Mouse (Mus musculus): Measurements from ENCODE around the gene Aox2. TPM values are rescaled to one million over a fixed set of nuclear protein-coding genes. Genes with fewer than 3 reads are reported as not detected.

Gene Aox2
- polyA plus RNA-seq, 1 experiment from 2014 or later, result 0.15 TPM

DNA sequence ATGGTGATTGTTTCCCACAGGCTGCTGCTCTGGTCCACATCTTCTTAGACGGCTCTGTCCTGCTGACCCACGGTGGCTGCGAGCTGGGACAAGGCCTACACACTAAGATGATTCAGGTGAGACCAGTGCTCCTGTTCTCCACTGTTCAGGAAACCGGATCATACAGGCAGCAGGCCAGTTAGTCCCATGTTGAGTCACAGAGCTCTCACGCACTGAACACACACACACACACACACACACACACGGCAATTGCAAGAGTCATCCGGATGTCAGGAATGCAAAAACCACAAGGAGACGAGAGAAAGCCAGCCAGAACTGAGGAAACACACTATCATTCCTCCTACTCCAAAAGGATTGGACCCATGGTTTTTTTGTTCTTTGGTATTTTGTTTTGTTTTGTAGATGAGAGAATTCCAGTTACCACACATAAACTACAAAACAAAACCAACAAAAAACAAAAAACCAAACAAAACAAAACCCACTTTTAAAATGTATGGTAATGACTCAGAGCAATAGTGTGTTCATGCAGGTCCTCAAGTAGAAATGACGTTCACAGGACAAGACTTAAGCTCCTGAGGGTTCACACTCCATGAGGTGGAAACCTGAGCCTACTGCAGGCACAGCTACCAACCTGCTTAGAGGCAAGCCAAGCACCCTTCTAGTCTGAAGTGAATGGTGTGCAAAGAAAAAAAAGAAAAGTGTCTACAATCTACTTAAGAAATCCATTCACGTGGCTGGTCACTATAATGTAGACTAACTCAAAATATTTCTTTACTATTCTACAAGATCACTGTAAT lies 20.7 kb upstream of the Aox2 start:
- no peak overlapping the region for H3K4me2 ChIP-seq (replicated peaks)
- no peaks in the 10 kb centered on the region for H3K27me3 ChIP-seq
- no peaks in the 10 kb centered on the region for H3K4me1 ChIP-seq
- 79% methylated on average over 10 of the region's 10 CpGs for WGBS
- H3K9ac ChIP-seq, result no peak overlapping the region
- ATAC-seq (ENCODE audit: insufficient number of reproducible peaks, insufficient read depth, low FRiP score, low TSS enrichment), result no peak
- H3K36me3 ChIP-seq, result no peaks in the 10 kb centered on the region
- no peaks in the 10 kb centered on the region for H3K9me3 ChIP-seq
- H3K27ac ChIP-seq, result no peak overlapping the region
- no peak overlapping the region for H3K4me3 ChIP-seq

DNA sequence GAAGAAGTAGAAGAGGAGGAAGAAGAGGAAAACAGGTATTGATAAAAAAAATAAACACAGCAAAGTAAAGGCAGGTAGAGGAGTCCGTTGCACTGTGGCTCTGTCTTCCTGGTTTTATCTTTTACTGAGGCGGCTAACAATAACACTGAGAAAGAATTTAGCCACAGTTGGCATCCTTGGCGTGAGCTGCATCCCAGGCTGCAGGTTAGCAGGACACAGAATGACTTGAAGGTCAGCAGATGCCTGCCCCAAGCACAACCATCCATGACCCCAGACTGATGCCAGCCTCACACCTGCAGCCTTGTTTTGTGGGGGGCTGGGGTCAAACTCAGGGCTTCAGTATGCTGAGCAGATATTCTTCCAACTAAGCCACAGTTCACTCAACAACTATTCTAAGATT lies 17.8 kb upstream of the Aox2 start:
- H3K36me3 ChIP-seq, result no peaks in the 10 kb centered on the region
- no peak overlapping the region for H3K4me3 ChIP-seq
- no peaks in the 10 kb centered on the region for H3K4me1 ChIP-seq
- no peaks in the 10 kb centered on the region for H3K27me3 ChIP-seq
- no peak overlapping the region for H3K27ac ChIP-seq
- H3K9me3 ChIP-seq, result no peaks in the 10 kb centered on the region
- ATAC-seq (ENCODE audit: insufficient number of reproducible peaks, insufficient read depth, low FRiP score, low TSS enrichment), result no peak
- WGBS, result 65% methylated on average over 3 of the region's 3 CpGs
- no peak overlapping the region for H3K4me2 ChIP-seq (replicated peaks)
- no peak overlapping the region for H3K9ac ChIP-seq

DNA sequence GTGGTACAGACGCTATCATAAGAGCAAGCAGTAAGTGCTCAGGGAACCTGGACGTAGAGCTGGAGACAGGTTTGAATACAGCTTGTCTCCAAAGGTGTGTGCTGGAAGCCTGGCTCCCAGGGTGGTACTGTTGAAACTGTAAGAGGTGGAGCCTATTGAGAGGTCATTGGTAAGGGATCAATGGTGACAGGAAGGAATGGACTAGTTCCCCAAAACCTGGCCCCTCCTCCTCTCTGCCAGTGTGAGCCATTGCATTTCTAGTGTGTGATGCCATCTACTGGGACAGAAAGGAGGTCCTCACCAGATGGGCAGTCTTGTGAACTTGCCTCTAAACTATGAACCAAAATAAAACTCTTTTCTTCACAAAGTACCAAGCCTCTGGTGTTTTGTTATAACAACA lies 9.9 kb upstream of the Aox2 start:
- no peak overlapping the region for H3K27ac ChIP-seq
- H3K27me3 ChIP-seq, result no peaks in the 10 kb centered on the region
- no peaks in the 10 kb centered on the region for H3K36me3 ChIP-seq
- H3K4me3 ChIP-seq, result no peak overlapping the region
- ATAC-seq (ENCODE audit: insufficient number of reproducible peaks, insufficient read depth, low FRiP score, low TSS enrichment), result no peak
- no peaks in the 10 kb centered on the region for H3K4me1 ChIP-seq
- 76% methylated on average over 2 of the region's 2 CpGs for WGBS
- H3K9ac ChIP-seq, result no peak overlapping the region
- H3K4me2 ChIP-seq (replicated peaks), result no peak overlapping the region
- H3K9me3 ChIP-seq, result no peaks in the 10 kb centered on the region

DNA sequence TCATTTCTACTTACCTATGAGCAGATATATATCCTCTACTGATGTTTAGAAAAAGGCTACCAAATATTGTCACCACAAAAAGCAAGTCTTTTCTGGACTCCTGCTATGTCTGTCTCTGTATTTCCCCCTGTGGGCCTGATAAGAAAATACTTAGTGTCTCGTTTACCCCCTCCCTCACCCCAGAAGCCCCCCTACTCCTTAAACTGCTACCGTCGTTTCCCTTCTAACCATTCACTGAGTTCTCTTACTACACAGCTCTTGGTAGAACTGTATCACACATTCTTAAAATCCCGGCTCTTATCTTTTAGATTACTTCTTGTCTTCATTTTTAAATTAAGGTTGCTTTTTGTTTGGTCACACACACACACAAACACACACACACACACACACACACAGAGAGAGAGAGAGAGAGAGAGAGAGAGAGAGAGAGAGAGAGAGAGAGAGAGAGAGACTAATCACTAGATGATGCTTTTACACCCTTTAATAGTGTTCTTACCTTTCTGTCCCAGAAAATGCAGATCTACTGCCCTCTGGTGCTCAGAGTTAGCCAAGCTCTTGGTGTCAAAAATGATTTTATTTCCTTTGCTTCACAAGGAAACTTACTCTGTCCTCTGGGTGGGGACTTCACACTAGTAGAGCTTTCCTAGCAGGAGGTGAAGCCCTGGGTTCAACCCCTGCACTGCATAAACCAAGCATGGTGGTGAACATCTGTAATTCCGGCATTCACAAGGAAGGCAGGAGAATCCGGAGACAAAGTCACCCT lies 7.1 kb upstream of the Aox2 start:
- H3K9ac ChIP-seq, result no peak overlapping the region
- peaks cover 3% of the 10 kb centered on the region; the same call in 1 of the 2 replicates for H3K4me1 ChIP-seq
- H3K9me3 ChIP-seq, result no peaks in the 10 kb centered on the region
- no peak overlapping the region for H3K4me2 ChIP-seq (replicated peaks)
- no peak for ATAC-seq (ENCODE audit: insufficient number of reproducible peaks, insufficient read depth, low FRiP score, low TSS enrichment)
- WGBS, result 66% methylated on average over 6 of the region's 6 CpGs
- no peak overlapping the region for H3K27ac ChIP-seq
- no peaks in the 10 kb centered on the region for H3K27me3 ChIP-seq
- H3K4me3 ChIP-seq, result no peak overlapping the region
- H3K36me3 ChIP-seq, result no peaks in the 10 kb centered on the region

DNA sequence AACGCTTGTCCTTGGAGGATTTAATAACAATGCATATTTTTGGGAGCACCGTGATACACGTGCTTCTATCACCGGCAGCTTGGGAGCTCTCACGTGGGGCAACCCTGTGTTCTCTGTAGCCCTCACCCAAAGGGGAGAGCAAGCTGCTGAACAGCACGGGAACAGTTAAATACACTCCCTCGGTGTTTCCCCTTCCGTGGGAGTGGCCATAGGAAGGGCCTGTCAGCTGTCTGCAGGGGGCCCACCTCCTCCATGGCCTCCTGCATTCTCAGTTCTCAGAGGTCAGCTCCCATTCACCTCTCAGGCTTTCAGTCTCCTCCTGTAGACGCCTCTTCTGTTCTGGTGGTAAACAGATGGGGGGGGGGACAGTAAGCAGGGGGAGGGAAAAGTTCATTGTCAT lies 2.2 kb upstream of the Aox2 start:
- Histone ChIP-seq H3K4me2 (replicated peaks) (0 out of 2 replicates have a peak overlapping the region, but pooled peaks have one; percentile 5), H3K9me3 (no peaks in the 10 kb centered on the region), H3K36me3 (no peaks in the 10 kb centered on the region), H3K4me1 (peaks cover 10% of the 10 kb centered on the region; the same call in 1 of the 2 replicates), H3K9ac (no peak overlapping the region), H3K27me3 (no peaks in the 10 kb centered on the region), H3K27ac (no peak overlapping the region), H3K4me3 (no peak overlapping the region)
- WGBS, result 23% methylated on average over 9 of the region's 9 CpGs
- ATAC-seq (ENCODE audit: insufficient number of reproducible peaks, insufficient read depth, low FRiP score, low TSS enrichment), result no peak

DNA sequence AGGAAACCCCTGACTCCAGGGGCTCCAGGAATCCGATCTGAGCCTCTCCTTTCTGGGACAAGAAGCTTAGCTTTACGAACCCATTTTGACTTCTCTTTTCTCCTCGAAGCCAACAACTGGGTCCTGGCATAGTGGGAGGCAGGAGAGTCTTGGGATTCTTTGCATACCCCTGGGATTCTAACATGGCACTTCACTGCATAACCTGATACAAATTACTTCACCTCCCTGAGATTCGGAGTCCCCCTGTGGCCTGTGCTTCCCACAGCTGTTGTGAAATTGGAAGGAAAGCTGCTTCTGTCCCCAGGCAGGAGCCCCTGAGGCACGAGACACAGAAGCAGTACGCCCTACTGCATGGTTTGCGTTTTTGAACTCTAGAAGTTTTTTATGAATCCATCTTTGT lies 387 bp downstream of the Aox2 start:
- WGBS, result 45% methylated on average over 7 of the region's 7 CpGs
- H3K27ac ChIP-seq, result no peak overlapping the region
- no peak overlapping the region for H3K9ac ChIP-seq
- H3K4me1 ChIP-seq, result peaks cover 12% of the 10 kb centered on the region; the same call in 1 of the 2 replicates
- H3K4me3 ChIP-seq, result no peak overlapping the region
- no peak overlapping the region for H3K4me2 ChIP-seq (replicated peaks)
- ATAC-seq (ENCODE audit: insufficient number of reproducible peaks, insufficient read depth, low FRiP score, low TSS enrichment), result no peak
- H3K27me3 ChIP-seq, result no peaks in the 10 kb centered on the region
- no peaks in the 10 kb centered on the region for H3K9me3 ChIP-seq
- no peaks in the 10 kb centered on the region for H3K36me3 ChIP-seq

DNA sequence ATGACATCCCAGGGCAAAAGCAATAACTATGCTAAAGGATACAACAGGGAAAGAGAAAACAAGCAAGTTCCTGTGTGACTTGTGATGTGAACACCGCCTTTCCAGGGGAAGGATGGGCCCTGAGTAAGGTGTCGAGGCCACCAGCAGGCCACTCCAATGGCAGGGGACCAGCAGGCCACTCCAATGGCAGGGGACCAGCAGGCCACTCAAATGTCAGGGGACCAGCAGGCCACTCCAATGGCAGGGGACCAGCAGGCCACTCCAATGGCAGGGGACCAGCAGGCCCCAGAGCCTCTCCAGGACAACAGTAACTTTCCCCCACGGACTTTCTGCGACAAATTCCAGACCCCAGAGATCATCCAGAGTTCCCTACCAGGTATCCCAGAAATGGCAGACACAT lies 2.3 kb downstream of the Aox2 start:
- ATAC-seq (ENCODE audit: insufficient number of reproducible peaks, insufficient read depth, low FRiP score, low TSS enrichment), result no peak
- no peak overlapping the region for H3K27ac ChIP-seq
- WGBS, result 80% methylated on average over 4 of the region's 4 CpGs

DNA sequence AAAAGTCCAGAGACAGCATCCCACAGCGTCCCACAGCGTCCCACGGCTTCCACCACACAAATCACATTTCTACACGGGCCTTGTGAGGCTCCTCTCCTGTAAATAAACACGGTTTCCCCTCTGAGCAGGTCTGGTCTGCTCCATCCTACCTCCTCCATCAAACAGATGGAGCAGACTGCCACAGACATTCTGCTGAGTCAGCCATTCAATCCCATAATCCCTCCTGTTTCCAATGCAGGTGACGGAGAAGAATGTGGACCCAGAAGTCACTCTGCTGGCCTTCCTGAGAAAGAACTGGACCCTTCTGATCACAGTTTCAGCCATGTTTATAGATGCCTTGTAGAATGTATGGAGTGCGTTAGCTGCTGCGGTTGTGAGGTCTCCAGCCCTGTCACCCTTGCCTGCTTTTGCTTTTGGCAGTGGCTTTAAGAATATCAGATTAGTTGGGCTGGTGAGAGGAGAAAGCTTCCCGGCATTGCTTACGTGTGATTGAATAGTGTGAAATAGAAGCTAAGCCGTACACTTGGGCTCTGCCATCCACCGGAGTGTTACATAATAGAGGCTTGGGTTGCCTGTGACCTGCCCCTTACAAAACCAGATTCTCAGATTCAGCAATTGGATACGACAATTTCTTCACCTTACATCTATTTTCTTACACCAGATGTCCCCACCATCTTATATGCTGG lies 3.0 kb downstream of the Aox2 start:
- Histone ChIP-seq H3K36me3 (no peaks in the 10 kb centered on the region), H3K27ac (no peak overlapping the region), H3K27me3 (no peaks in the 10 kb centered on the region), H3K9ac (no peak overlapping the region), H3K9me3 (no peaks in the 10 kb centered on the region), H3K4me2 (replicated peaks) (no peak overlapping the region), H3K4me1 (peaks cover 9% of the 10 kb centered on the region; the same call in 1 of the 2 replicates), H3K4me3 (no peak overlapping the region)
- 68% methylated on average over 13 of the region's 13 CpGs for WGBS
- no peak for ATAC-seq (ENCODE audit: insufficient number of reproducible peaks, insufficient read depth, low FRiP score, low TSS enrichment)

More for the DNA sequence above, 2.3 kb downstream of the Aox2 start:
- no peak overlapping the region for H3K4me2 ChIP-seq (replicated peaks)
- H3K36me3 ChIP-seq, result no peaks in the 10 kb centered on the region
- peaks cover 12% of the 10 kb centered on the region; the same call in 1 of the 2 replicates for H3K4me1 ChIP-seq
- H3K4me3 ChIP-seq, result no peak overlapping the region
- no peaks in the 10 kb centered on the region for H3K9me3 ChIP-seq
- no peaks in the 10 kb centered on the region for H3K27me3 ChIP-seq
- H3K9ac ChIP-seq, result no peak overlapping the region

DNA sequence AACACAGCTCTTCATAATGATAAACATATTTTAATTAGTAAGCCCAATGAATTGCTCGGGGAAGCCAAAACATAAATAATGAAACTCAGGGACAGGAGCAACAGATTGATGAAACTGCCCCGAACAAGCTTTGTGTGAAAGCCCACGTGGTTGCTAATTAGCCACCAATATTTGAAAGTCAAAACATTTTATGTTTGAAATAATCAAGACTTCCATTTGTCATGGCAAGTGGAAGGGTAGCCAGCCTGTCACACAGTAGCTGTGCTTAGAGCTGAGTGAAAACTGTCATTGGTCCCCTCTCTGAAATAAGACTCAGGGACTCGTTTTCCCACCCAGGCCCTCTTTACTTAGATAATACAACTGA lies 3.5 kb downstream of the Aox2 start:
- no peaks in the 10 kb centered on the region for H3K36me3 ChIP-seq
- no peak overlapping the region for H3K9ac ChIP-seq
- no peak overlapping the region for H3K27ac ChIP-seq
- peaks cover 8% of the 10 kb centered on the region; the same call in 1 of the 2 replicates for H3K4me1 ChIP-seq
- 67% methylated on average over 4 of the region's 4 CpGs for WGBS
- no peak overlapping the region for H3K4me3 ChIP-seq
- H3K9me3 ChIP-seq, result no peaks in the 10 kb centered on the region
- ATAC-seq (ENCODE audit: insufficient number of reproducible peaks, insufficient read depth, low FRiP score, low TSS enrichment), result no peak
- no peak overlapping the region for H3K4me2 ChIP-seq (replicated peaks)
- H3K27me3 ChIP-seq, result no peaks in the 10 kb centered on the region

DNA sequence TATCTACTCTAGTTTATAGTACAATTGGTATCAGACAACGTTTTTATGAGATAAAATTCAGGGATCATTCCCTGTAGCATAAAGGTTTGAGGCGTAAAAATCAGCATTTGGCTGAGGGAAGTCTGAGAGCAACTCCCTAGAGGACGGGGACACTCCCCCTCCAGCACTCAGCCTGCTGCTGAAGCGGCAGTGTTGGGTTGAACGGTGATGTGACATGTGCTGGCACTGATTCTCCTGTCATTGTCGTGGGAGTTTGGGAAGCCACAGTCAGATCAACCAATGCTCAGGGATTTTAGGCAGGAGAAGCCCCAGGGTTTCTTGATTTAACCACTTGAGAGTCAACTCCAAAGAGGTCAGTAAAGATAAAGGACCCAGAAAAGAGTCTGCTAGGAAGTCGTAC lies 6.4 kb downstream of the Aox2 start:
- Histone ChIP-seq H3K27me3 (no peaks in the 10 kb centered on the region), H3K9ac (no peak overlapping the region), H3K4me1 (peaks cover 5% of the 10 kb centered on the region; the same call in 1 of the 2 replicates), H3K4me2 (replicated peaks) (no peak overlapping the region), H3K4me3 (no peak overlapping the region), H3K27ac (no peak overlapping the region), H3K9me3 (no peaks in the 10 kb centered on the region), H3K36me3 (no peaks in the 10 kb centered on the region)
- no peak for ATAC-seq (ENCODE audit: insufficient number of reproducible peaks, insufficient read depth, low FRiP score, low TSS enrichment)
- WGBS, result 48% methylated on average over 7 of the region's 7 CpGs

DNA sequence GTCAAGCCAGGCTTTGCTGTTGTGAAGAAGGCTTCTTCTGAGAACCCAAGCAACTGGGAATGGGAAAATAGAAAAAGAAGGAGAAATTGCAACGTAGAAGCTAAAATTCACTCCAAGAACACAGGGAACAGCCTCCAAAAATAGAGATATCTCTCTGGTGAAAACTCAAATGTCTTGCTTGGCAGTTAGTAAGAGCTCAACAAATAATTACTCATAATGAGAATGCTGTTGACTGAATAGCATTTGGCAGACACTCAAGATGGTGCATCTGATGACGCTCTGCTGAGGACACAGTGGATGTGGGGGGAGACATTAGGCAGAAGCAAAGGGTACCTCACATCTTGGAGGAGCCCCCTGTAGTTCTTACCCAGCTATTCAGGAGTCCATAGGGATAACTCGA lies 10.0 kb downstream of the Aox2 start:
- 84% methylated on average over 3 of the region's 3 CpGs for WGBS

More for the DNA sequence above, 10.0 kb downstream of the Aox2 start:
- Histone ChIP-seq H3K4me1 (peaks cover 15% of the 10 kb centered on the region), H3K4me3 (no peak overlapping the region), H3K9ac (no peak overlapping the region), H3K4me2 (replicated peaks) (no peak overlapping the region), H3K36me3 (no peaks in the 10 kb centered on the region), H3K27ac (no peak overlapping the region), H3K9me3 (no peaks in the 10 kb centered on the region), H3K27me3 (no peaks in the 10 kb centered on the region)
- ATAC-seq (ENCODE audit: insufficient number of reproducible peaks, insufficient read depth, low FRiP score, low TSS enrichment), result no peak

Data from embryonic facial prominence, embryonic 12.5 days (tissue).